In genomic region chr3:21045981-21046380, GRCm38 (mm10) we compare ENCODE assay signal across 14 mouse cellular contexts.
"Had no signal": no experiment of that assay in that cellular context is flagged by ENCODE, and none has a peak within 500 bp of the region (broad histone marks: within the 10 kb centered on the region; RNA-seq: fewer than 3 reads in every experiment).

No protein-coding gene starts in this region.

- H3K4me3 ChIP-seq: liver, embryonic 13.5 days; stomach, embryonic 15.5 days had no signal

- DNase-seq: kidney, adult 18-20 months; kidney, adult 9 months; kidney, postnatal 14 days; kidney, postnatal 4 days; liver, embryonic 13.5 days; lung, adult 2 months; lung, postnatal 14 days; lung, postnatal 4 days; midbrain, embryonic 14.5 days; right cerebral cortex, postnatal 25 days; spleen, adult 18-20 months; thymus, adult 18-20 months; thymus, postnatal 36 days had no signal

- H3K27ac ChIP-seq: liver, embryonic 13.5 days; stomach, embryonic 15.5 days had no signal
